Mouse (Mus musculus): ENCODE data around the gene Gm7030.
"Not testable (repeated sequence)": the region's sequence is repeated elsewhere in the genome, so short reads cannot be mapped to it uniquely, and the experiment has no call there.

- TF ChIP-seq CTCF, EP300 (IDR thresholded peaks at IDR 0.05): not testable (repeated sequence)
Observed at GRCm38 (mm10) chr17:36145861-36146156, 16.6 kb upstream of the Gm7030 start.

Data from lung, postnatal 0 days (tissue).